Mouse (Mus musculus) CD4-positive naive resting alpha-beta T cell, adult 57 days (primary cell): Measurements from ENCODE around the gene Cnot6l. TPM values are rescaled to one million over a fixed set of nuclear protein-coding genes. Genes with fewer than 3 reads are reported as not detected.

Experiments
- total RNA-seq: library from RNA; stranded (reverse); gene quantifications from one replicate; pipeline ENCODE4 v1.2.4, GENCODE M21; 2023

Cnot6l gene
- 248 TPM for total RNA-seq

DNA sequence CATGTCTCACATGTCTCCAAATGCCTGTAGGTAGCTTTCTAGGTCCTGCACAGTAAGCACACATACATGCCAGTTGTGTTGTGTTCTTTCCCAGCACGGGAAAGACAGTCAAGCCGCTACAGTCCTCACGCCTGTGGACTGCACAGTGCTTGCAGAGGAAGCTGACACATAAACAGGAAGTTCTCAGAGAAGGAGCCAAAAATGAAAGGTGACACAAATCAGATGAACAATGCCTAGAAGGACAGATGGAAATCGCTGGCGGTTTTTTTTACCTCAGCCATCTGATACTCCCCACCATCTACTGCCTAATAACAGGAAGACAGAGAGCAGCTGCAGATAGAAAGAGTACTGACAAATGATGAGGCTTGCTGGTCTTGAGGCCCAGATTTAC lies at the start of gene Cnot6l:
Gene Cnot6l, minus strand, starts transcription at position 151 of the 391 bp plus-strand sequence.

DNA sequence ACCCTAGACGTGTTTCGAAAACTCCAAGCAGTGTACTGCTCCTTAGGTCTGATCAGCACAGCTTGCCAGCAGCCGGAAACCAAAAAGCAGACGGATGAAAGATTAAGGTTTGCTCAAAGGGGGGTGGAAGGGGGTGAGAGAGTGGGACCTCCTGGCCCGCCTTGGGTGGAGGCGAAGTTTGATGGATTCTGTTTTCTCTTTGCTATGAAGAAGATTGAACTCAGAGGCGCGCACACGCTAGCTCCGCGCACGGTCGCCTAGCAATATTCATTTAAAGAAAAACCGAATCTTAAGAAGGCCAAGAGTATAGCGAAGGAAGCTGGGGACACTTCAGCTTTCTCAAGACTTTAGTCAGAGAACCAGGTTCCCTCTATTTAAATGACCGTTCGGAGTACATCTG lies 45.5 kb upstream of the Cnot6l start, which contains the start of gene Mrpl1:
Gene Mrpl1, plus strand, starts transcription at position 35 of the 400 bp plus-strand sequence.

Other genes starting within 250 kb of the Cnot6l start
- gene Cxcl13, start 207.2 kb downstream of the Cnot6l start, total RNA-seq: 0.50 TPM
- gene Mrpl1, start 45.3 kb upstream of the Cnot6l start, total RNA-seq: 11.1 TPM
- gene Fras1, start 209.8 kb upstream of the Cnot6l start, total RNA-seq: 0.35 TPM